Mouse (Mus musculus) thymus, postnatal 36 days (tissue): ENCODE data around the gene Cstf3.

Experiments used
- DNase-seq, 2 experiments: peaks; one replicate each; pipeline ENCODE4 v3.0.0; 2022; ENCODE audit warnings: mixed read lengths in 2 of 2

The Cstf3 gene

DNA sequence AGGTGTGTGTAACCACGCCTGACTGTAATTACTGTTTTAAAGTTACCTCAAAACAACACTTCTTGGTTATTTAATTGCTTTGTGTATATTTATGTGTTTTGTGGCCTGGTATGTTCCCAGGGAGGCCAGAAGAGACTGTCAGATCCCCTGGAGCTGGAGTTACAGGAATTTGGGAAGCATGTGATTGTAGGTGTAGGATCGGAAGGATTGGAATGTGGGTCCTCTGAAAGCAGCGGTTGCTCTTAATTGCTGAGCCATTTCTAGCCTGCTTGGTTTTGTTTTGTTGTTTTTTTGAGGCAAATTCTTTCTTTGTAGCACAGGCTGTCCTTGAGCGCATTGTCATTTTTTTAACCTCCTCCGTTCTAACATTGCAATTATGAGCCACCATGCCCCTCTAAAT lies 14.4 kb downstream of the Cstf3 start:
- DNase-seq = no peak

GRCm38 (mm10) chr2:104605560-104605959 lies 15.2 kb downstream of the Cstf3 start:
- no peak for DNase-seq

DNA sequence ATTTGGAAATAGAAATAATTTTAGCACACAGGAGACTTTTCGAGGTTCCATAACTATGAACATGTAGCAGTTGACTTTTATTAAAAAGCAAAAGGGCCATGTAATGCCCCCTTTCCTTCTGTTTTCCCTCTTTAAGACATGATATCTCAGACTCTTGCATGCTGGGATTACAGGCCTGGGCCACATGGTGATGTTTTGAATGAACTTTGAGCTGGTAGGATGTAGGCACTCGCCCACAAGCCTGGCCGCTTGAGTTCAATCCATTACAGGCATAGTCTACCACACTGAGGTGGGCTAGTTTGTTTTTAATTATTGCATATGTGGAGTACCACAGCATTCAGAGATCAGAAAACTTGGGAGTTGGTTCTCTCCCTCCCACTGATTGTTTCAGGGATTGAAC lies 24.5 kb downstream of the Cstf3 start:
- no peak for DNase-seq

- no peak for DNase-seq
These were observed 25.8 kb downstream of the Cstf3 start for GRCm38 (mm10) chr2:104615985-104616711.

GRCm38 (mm10) chr2:104658659-104659058 lies 68.3 kb downstream of the Cstf3 start:
- DNase-seq = no peak

DNA sequence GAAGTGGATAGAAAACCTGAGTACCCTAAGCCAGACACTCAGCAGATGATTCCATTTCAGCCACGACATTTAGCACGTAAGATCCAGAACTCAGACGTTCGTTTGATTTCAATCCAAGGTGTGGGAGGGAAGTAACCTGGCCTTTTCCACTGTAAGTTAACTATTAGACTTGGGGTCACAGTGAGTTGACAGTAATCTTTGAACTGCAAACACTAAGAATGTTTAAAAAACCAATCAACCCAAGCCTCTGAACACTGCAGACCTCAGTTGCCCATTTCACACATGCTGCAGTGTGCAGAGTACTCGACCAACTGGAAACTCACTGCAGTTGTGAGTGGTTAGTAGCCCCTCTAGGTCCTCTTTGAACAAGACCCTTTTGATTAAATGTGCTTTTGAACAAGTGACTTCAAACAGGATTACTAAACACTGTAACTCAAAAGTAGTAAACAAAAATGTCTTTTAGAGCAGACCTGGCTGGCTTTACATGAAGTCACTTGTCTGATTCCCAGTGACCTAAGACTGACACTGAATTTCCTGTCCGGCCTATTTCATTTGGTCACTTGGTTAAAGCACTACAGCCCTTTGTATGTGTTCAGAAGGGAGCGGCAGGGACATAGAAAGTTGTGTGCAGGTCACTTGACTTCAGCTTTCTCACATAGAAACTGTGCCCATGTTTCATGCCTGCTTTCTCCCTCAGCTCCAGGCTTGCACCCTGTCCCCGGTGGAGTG lies 73.2 kb downstream of the Cstf3 start:
- DNase-seq = no peak

- peak in 1 of 2 experiments; percentile 19 for DNase-seq
These were observed 78.9 kb downstream of the Cstf3 start for GRCm38 (mm10) chr2:104669122-104669804.

- no peak for DNase-seq
These were observed 81.4 kb downstream of the Cstf3 start for GRCm38 (mm10) chr2:104671724-104672123.

DNA sequence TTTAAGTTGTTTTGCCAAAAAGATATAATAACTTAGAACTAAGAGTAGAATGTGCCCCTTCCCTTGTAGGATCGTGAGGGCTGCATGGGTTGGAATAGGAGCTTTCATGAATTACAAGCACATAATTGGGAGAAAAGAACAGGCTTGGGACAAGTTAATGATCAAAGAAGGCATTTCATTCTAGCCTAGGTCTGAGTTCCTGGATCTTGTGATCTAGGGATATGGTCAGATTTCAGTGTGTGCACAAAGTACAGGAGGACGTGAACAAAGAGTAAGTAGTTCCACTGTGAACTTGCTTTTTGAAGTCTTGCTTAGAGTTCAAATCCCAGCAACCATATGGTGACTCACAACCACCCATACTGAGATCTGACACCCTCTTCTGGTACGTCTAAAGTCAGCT lies 87.0 kb downstream of the Cstf3 start:
- no peak for DNase-seq

DNA sequence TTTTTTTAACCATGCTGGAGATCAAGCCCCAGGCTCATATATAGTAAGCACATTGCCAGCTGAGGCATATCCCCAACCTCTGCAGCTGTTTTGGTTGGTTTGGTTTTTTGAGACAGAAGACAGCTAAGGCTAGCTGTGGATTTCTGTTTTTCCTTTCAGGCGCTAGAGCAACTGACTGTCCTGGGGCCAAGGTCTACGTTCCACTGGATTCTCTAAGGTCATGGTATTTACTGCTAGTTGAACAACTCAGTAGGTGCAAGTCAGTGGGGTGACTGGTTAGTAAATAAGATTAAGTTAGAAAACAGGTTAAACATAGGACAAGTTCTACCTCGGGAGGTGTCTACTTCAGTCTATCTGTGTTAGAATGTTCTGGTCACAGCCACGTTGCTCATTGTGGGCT lies 94.4 kb downstream of the Cstf3 start:
- DNase-seq = no peak

GRCm38 (mm10) chr2:104685418-104685817 lies 95.1 kb downstream of the Cstf3 start:
- DNase-seq = peak; percentile 66 to 72

DNA sequence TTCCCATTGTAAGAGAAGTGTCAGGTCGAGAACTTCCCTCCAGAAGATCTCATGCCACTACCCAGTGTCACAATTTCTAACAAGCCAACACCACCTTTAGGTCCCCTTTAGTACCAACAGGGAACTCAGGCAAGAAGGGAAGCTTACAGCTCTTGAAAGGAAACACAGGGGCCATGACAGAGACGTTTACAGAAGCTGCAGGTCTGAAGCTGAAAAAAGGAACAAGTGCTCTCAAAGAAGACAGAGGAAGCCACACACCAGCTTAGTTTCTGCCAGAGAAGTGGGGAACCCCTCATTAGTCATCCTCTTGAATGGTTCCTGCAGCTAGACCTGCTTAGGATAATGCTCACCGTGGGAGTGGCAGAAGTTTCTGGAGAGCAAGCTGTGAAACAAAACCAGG lies 96.9 kb downstream of the Cstf3 start:
- DNase-seq = no peak

DNA sequence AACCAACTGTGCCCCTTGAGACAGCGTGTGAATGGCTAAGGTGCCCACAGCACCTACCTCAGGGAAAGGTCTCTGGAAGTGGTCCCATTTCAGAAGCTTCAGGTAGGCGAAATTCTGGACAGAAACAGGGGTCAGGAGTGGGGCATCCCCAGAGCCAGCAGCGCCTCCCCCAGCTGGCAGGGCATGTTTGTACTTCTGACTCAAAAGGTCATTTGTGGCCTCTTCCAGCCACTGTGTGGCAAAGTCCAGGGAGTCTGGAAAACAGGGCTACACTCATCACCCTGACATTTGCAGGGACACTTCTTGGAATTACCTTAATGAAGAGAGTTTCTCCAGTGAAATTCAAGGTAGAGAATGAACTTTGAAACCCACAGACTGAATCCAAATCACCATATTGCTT lies 98.0 kb downstream of the Cstf3 start:
- DNase-seq = no peak

- DNase-seq = no peak
These were observed 98.4 kb downstream of the Cstf3 start for GRCm38 (mm10) chr2:104688724-104689123.

GRCm38 (mm10) chr2:104690720-104691119 lies 100.4 kb downstream of the Cstf3 start:
- no peak for DNase-seq

DNA sequence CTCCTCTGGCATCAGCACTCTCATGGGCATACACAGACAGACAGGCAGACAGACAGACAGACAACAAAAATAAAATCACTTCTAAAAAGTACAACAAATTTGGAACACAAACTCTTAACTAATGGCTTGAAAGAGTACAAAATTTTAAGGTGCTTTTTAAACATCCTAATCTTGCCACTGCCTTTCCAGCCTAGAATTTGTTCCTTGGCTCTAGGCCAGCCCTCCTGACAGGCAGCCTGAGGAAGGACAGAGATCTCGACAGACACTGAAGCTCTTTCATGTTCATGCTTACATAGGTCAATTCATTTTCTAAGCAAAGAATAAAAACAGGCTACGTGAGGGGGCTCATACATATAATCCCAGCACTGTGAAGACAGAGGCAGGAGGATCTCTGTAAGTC lies 102.2 kb downstream of the Cstf3 start:
- DNase-seq = no peak

DNA sequence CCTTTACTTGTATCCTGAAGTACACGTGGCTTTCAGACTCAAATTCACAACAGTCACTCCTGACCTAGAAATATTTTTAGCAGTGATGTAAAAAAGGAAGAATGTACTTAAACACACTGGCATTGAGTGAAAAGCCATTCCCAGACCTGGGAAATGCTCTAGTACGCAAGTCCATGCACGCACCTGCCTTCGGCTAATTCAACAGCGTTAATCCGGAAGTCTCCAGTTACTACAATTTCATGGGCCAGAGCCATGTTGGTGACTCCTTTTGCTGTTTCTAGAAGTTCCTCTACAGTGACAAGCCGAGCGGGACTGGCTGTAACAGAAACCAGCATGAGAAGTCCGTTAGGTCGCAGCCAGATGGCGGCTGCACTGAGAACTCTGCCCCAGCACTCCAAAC lies 109.3 kb downstream of the Cstf3 start:
- no peak for DNase-seq

DNA sequence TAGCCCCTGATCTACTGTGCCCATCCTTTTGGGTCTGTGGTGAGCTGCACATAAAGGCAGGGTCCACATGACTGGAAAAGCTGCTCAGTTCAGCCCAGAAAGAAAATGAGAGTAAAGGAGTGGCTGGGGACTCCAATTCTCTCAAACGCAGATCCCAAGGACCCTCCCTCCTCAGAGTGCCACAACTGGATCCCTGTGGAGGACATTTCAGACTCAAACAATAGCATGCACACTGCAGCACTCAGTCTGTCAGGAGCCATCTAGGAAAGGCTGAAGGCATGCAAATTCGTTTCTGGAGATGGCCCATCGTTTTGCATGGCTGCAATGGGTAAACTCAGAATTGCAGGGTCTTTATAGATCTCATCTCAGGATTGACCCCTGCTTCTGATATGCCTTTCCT lies 112.8 kb downstream of the Cstf3 start:
- no peak for DNase-seq

- no peak for DNase-seq
These were observed 114.0 kb downstream of the Cstf3 start for GRCm38 (mm10) chr2:104704355-104704754.

DNA sequence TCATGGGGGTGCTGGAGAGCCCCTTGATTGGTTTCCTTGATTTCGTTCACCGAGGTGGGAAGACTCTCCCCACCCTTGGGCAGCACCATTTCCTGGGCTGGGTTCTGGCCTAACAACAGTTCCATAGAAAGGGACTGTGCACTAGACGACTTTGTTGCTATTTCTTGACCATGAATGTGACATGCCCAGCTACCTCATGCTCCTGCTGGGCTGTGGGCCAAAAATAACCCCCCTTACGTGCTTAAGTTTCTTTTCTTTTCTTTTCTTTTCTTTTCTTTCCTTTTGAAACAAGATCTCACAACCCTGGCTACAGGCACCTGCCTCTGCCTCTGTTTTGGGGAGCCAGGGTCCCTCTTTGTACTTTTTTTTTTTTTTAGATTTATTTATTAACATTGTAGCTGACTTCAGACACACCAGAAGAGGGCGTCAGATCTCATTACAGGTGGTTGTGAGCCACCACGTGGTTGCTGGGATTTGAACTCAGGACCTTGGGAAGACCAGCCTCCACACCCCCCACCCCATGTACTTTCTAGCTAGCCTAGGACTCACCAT lies 119.5 kb downstream of the Cstf3 start:
- DNase-seq = no peak

GRCm38 (mm10) chr2:104710670-104711370 lies 120.5 kb downstream of the Cstf3 start:
- DNase-seq = no peak

GRCm38 (mm10) chr2:104711585-104712485 lies 121.5 kb downstream of the Cstf3 start, which contains the start of gene Tcp11l1:
TSS of gene Tcp11l1 (minus strand) at chr2:104712169.
- DNase-seq = peak; percentile 29
